11 mouse cellular contexts compared by ENCODE assay signal in genomic region chr7:113210441-113210840, GRCm38 (mm10). TPM values are rescaled to one million over a fixed set of nuclear protein-coding genes. Genes with fewer than 3 reads are reported as not detected.
A peak's percentile ranks its signal among the peaks of the same experiment; 100 is the strongest.
DNase-seq lines count a peak whose midpoint lies in the region; ATAC-seq lines count a peak whose summit lies in the region.
"Had no signal": no experiment of that assay in that cellular context is flagged by ENCODE, and none has a peak within 500 bp of the region (broad histone marks: within the 10 kb centered on the region; RNA-seq: fewer than 3 reads in every experiment).

No protein-coding gene starts in this region.

- H3K4me1 ChIP-seq in hindbrain, embryonic 16.5 days (ENCODE audit: control insufficient read depth, insufficient read depth, low read depth, low read length): peaks cover 33% of the 10 kb centered on the region
- H3K4me1 ChIP-seq in hindbrain, embryonic 14.5 days (replicated peaks; ENCODE audit: control insufficient read depth, insufficient read depth, low read length): peaks cover 15% of the 10 kb centered on the region
- peaks cover 6% of the 10 kb centered on the region; the same call in 1 of the 2 replicates for H3K4me1 ChIP-seq in liver, embryonic 11.5 days (replicated peaks; ENCODE audit: control insufficient read depth, insufficient read depth, low read length)

- no peak for ATAC-seq in hindbrain, embryonic 16.5 days
- no peak for ATAC-seq in hindbrain, embryonic 14.5 days (ENCODE audit: low FRiP score)
- ATAC-seq in liver, embryonic 11.5 days (replicated peaks; ENCODE audit: low FRiP score): no peak
- ATAC-seq: Patski had no signal

- peak overlapping the region; percentile 26 for H3K4me2 ChIP-seq in hindbrain, embryonic 16.5 days (ENCODE audit: low read length)
- H3K4me2 ChIP-seq in hindbrain, embryonic 14.5 days (replicated peaks): no peak overlapping the region
- H3K4me2 ChIP-seq in liver, embryonic 11.5 days: no peak overlapping the region
- H3K4me2 ChIP-seq: embryonic facial prominence, embryonic 15.5 days; neural tube, embryonic 13.5 days had no signal

- DNase-seq in hindbrain, embryonic 14.5 days (ENCODE audit: low spot score): no peak
- DNase-seq in 3T3-L1 (ENCODE audit: low read depth, low spot score): peak; percentile 49
- peak; percentile 79 for DNase-seq in adrenal gland, postnatal 14 days
- DNase-seq in kidney, postnatal 10 days: peak; percentile 49
- DNase-seq in frontal cortex, postnatal 14 days (ENCODE audit: low spot score in 2 of 2): no peak
- no peak for DNase-seq in left cerebral cortex, adult 11 months (ENCODE audit: low spot score)
- no peak for DNase-seq in liver, embryonic 11.5 days (ENCODE audit: low spot score)

- H3K4me3 ChIP-seq in hindbrain, embryonic 16.5 days (ENCODE audit: low read length): no peak overlapping the region
- no peak overlapping the region for H3K4me3 ChIP-seq in hindbrain, embryonic 14.5 days (replicated peaks; ENCODE audit: low read length)
- no peak overlapping the region for H3K4me3 ChIP-seq in liver, embryonic 11.5 days (ENCODE audit: low read depth, low read length)
- H3K4me3 ChIP-seq: embryonic facial prominence, embryonic 15.5 days; neural tube, embryonic 13.5 days had no signal

- no peaks in the 10 kb centered on the region for H3K9me3 ChIP-seq in hindbrain, embryonic 16.5 days (ENCODE audit: control insufficient read depth, low read length)
- no peaks in the 10 kb centered on the region for H3K9me3 ChIP-seq in hindbrain, embryonic 14.5 days (ENCODE audit: control insufficient read depth, low read length)
- no peaks in the 10 kb centered on the region for H3K9me3 ChIP-seq in liver, embryonic 11.5 days (ENCODE audit: control insufficient read depth, low read length)
- H3K9me3 ChIP-seq: embryonic facial prominence, embryonic 15.5 days; neural tube, embryonic 13.5 days had no signal

- no peak overlapping the region for H3K9ac ChIP-seq in hindbrain, embryonic 16.5 days (ENCODE audit: low read depth, low read length)
- H3K9ac ChIP-seq in hindbrain, embryonic 14.5 days: no peak overlapping the region
- H3K9ac ChIP-seq in liver, embryonic 11.5 days (ENCODE audit: low read depth, low read length): no peak overlapping the region
- H3K9ac ChIP-seq: embryonic facial prominence, embryonic 15.5 days; neural tube, embryonic 13.5 days had no signal

- H3K36me3 ChIP-seq in hindbrain, embryonic 16.5 days (ENCODE audit: control insufficient read depth, insufficient read depth, low read length): no peaks in the 10 kb centered on the region
- no peaks in the 10 kb centered on the region for H3K36me3 ChIP-seq in hindbrain, embryonic 14.5 days (replicated peaks; ENCODE audit: control insufficient read depth, insufficient read depth)
- no peaks in the 10 kb centered on the region for H3K36me3 ChIP-seq in liver, embryonic 11.5 days (ENCODE audit: control insufficient read depth, insufficient read depth, low read length)
- H3K36me3 ChIP-seq: embryonic facial prominence, embryonic 15.5 days; neural tube, embryonic 13.5 days had no signal

- no peak overlapping the region; the same call in 1 of the 2 replicates for H3K27ac ChIP-seq in hindbrain, embryonic 16.5 days (ENCODE audit: low read depth, low read length)
- H3K27ac ChIP-seq in hindbrain, embryonic 14.5 days: no peak overlapping the region
- H3K27ac ChIP-seq in liver, embryonic 11.5 days (ENCODE audit: low read depth, low read length): no peak overlapping the region
- H3K27ac ChIP-seq: embryonic facial prominence, embryonic 15.5 days; neural tube, embryonic 13.5 days had no signal

- H3K27me3 ChIP-seq in hindbrain, embryonic 16.5 days (replicated peaks; ENCODE audit: control insufficient read depth, insufficient read depth, low read length): peaks cover 6% of the 10 kb centered on the region
- H3K27me3 ChIP-seq in hindbrain, embryonic 14.5 days (ENCODE audit: control insufficient read depth, insufficient read depth, low read length): peaks cover 39% of the 10 kb centered on the region
- H3K27me3 ChIP-seq in liver, embryonic 11.5 days (replicated peaks; ENCODE audit: control insufficient read depth, insufficient read depth, low read length): peaks cover 48% of the 10 kb centered on the region
- H3K27me3 ChIP-seq: Patski had no signal

- 33% methylated on average over 4 of the region's 4 CpGs for WGBS in hindbrain, embryonic 16.5 days
- WGBS in hindbrain, embryonic 14.5 days: 26% methylated on average over 4 of the region's 4 CpGs
- WGBS in liver, embryonic 11.5 days: 55% methylated on average over 4 of the region's 4 CpGs

RNA-seq across cellular contexts. Expression of gene Arntl, which starts 3.2 kb away (rescaled TPM):
- polyA plus RNA-seq in hindbrain, embryonic 16.5 days (2015; fragmentation: Nextera tagmentation; extraction: Ambion mirVana): 21.2 and 21.7 TPM in 2 replicates
- 16.9 and 17.7 TPM in 2 replicates for polyA plus RNA-seq in hindbrain, embryonic 14.5 days (2014; fragmentation: Nextera tagmentation; extraction: Ambion mirVana)
- total RNA-seq in adrenal gland, postnatal 14 days (2021): 30.6 and 41.6 TPM in 2 replicates
- 8.4 and 9.5 TPM in 2 replicates for polyA plus RNA-seq in liver, embryonic 11.5 days (2014; fragmentation: Nextera tagmentation; extraction: Ambion mirVana)

Comparison
In these comparisons a context has a peak if more than half of its experiments do, and no peak if none do; other contexts are left out.
1. DNase-seq: peak in 3T3-L1 (single experiment), adrenal gland, postnatal 14 days (single experiment) and kidney, postnatal 10 days (single experiment); none in hindbrain, embryonic 14.5 days (single experiment), frontal cortex, postnatal 14 days (0 of 2), left cerebral cortex, adult 11 months (single experiment) and liver, embryonic 11.5 days (single experiment).